Mouse (Mus musculus) urinary bladder, adult 2 months (tissue): Measurements from ENCODE around the gene Cd8b1. TPM values are rescaled to one million over a fixed set of nuclear protein-coding genes. Genes with fewer than 3 reads are reported as not detected.

ENCODE experiments used
- DNase-seq: peaks from one replicate; pipeline ENCODE4 v3.0.0; 2022; ENCODE audit warnings: low spot score
- polyA plus RNA-seq: library from polyadenylated mRNA; depleted of rRNA; stranded (reverse); fragments of >200 nt; gene quantifications from 2 replicates; pipeline ENCODE4 v1.2.3, GENCODE M21; 2012; rRNA removed

Cd8b1 gene
- polyA plus RNA-seq, 1 experiment: 0.28 TPM

GRCm38 (mm10) chr6:71351201-71351600, 28.6 kb downstream of the Cd8b1 start:
- DNase-seq: no peak

- DNase-seq: no peak
Measured at GRCm38 (mm10) chr6:71352201-71352600, 29.6 kb downstream of the Cd8b1 start.

- DNase-seq: no peak
Measured at GRCm38 (mm10) chr6:71352866-71353427, 30.4 kb downstream of the Cd8b1 start.

- DNase-seq: no peak
Measured at GRCm38 (mm10) chr6:71353722-71354121, 31.1 kb downstream of the Cd8b1 start.

GRCm38 (mm10) chr6:71357493-71357892, 34.9 kb downstream of the Cd8b1 start:
- DNase-seq: no peak

- no peak for DNase-seq
Measured at GRCm38 (mm10) chr6:71360221-71360620, 37.6 kb downstream of the Cd8b1 start.

- DNase-seq: no peak
Measured at GRCm38 (mm10) chr6:71360751-71361150, 38.2 kb downstream of the Cd8b1 start.

GRCm38 (mm10) chr6:71361156-71361670, 38.6 kb downstream of the Cd8b1 start:
- DNase-seq: no peak

- DNase-seq: no peak
Measured at GRCm38 (mm10) chr6:71363995-71364394, 41.4 kb downstream of the Cd8b1 start.

- DNase-seq: no peak
Measured at GRCm38 (mm10) chr6:71369416-71369815, 46.8 kb downstream of the Cd8b1 start.

- DNase-seq: no peak
Measured at GRCm38 (mm10) chr6:71371085-71371605, 48.6 kb downstream of the Cd8b1 start.

GRCm38 (mm10) chr6:71372041-71372720, 49.6 kb downstream of the Cd8b1 start:
- no peak for DNase-seq

- no peak for DNase-seq
Measured at GRCm38 (mm10) chr6:71373249-71373775, 50.7 kb downstream of the Cd8b1 start, which contains the start of gene Cd8a. TSS of gene Cd8a (plus strand) at chr6:71373427.

- no peak for DNase-seq
Measured at GRCm38 (mm10) chr6:71374311-71374829, 51.8 kb downstream of the Cd8b1 start.

GRCm38 (mm10) chr6:71374921-71375320, 52.3 kb downstream of the Cd8b1 start:
- no peak for DNase-seq

- DNase-seq: no peak
Measured at GRCm38 (mm10) chr6:71376711-71377110, 54.1 kb downstream of the Cd8b1 start.

GRCm38 (mm10) chr6:71381654-71382053, 59.1 kb downstream of the Cd8b1 start:
- DNase-seq: no peak

Other genes with a start within 250 kb of the Cd8b1 start
- 10.0 and 10.5 TPM in 2 replicates for gene Thnsl2, start 178.3 kb upstream of the Cd8b1 start, polyA plus RNA-seq
- 0.37 and 0.78 TPM in 2 replicates for gene Fabp1, start 123.0 kb upstream of the Cd8b1 start, polyA plus RNA-seq
- 55.8 and 60.0 TPM in 2 replicates for gene Krcc1, start 51.1 kb upstream of the Cd8b1 start, polyA plus RNA-seq
- 0.22 TPM in 2 replicates for gene Smyd1, start 555 bp upstream of the Cd8b1 start, polyA plus RNA-seq
- 0.29 and 0.73 TPM in 2 replicates for gene Cd8a, start 50.6 kb downstream of the Cd8b1 start, polyA plus RNA-seq
- gene Rmnd5a, start 117.8 kb downstream of the Cd8b1 start, polyA plus RNA-seq: 47.4 and 54.8 TPM in 2 replicates
- 27.9 and 29.4 TPM in 2 replicates for gene Rnf103, start 171.1 kb downstream of the Cd8b1 start, polyA plus RNA-seq
- gene Chmp3, start 221.0 kb downstream of the Cd8b1 start, polyA plus RNA-seq: 121 and 128 TPM in 2 replicates